Mouse (Mus musculus) left cerebral cortex, postnatal 10 days (tissue): ENCODE results near the gene Gp1ba. TPM values are rescaled to one million over a fixed set of nuclear protein-coding genes. Genes with fewer than 3 reads are reported as not detected.

Experiments used
- DNase-seq, 2 experiments: peaks; one replicate each; pipeline ENCODE4 v3.0.0; 2021 to 2022; ENCODE audit warnings: low spot score in 2 of 2, mixed read lengths in 1 of 2; ENCODE audit errors: extremely low spot score in 1 of 2
- intact Hi-C: fragments of 180-260 bp; cut with DNase I; formaldehyde crosslinking; loops from one replicate; pipeline ENCODE4 v1.15.1; 2025
- total RNA-seq, 2 experiments: library from RNA; stranded (reverse); gene quantifications; 2 replicates each; pipeline ENCODE4 v1.2.3; 2021

Gp1ba gene
- total RNA-seq, 2 experiments from 2014 or later, result not detected

DNA sequence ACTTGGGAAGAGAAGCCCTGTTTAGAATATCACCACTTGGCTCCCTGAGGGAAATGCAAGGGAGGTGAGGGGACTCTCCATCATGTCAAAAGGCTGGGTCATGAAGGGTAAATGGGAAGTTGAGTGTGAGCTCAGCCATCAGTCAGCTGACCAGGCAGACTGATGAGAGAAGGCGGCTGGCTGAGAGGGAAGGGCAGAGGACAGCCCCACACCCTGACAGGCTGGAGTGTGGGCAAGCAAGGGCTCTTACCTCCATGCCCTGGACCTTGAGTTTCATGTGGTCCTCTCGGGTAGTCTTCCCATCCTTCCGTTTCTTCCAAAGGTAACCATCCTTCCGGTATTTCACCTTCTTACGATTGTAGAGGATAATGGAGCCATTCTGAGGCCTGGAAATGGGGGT lies 44.7 kb downstream of the Gp1ba start:
- intact Hi-C loops, result no loop called here
- DNase-seq, result no peak

GRCm38 (mm10) chr11:70686901-70687566 lies 48.1 kb downstream of the Gp1ba start:
- intact Hi-C loops, result loop anchor here (5.0 kb wide), 1 partner anchor 65 kb away; no protein-coding TSS in a partner anchor
- DNase-seq, result peak in 1 of 2 experiments; percentile 67

DNA sequence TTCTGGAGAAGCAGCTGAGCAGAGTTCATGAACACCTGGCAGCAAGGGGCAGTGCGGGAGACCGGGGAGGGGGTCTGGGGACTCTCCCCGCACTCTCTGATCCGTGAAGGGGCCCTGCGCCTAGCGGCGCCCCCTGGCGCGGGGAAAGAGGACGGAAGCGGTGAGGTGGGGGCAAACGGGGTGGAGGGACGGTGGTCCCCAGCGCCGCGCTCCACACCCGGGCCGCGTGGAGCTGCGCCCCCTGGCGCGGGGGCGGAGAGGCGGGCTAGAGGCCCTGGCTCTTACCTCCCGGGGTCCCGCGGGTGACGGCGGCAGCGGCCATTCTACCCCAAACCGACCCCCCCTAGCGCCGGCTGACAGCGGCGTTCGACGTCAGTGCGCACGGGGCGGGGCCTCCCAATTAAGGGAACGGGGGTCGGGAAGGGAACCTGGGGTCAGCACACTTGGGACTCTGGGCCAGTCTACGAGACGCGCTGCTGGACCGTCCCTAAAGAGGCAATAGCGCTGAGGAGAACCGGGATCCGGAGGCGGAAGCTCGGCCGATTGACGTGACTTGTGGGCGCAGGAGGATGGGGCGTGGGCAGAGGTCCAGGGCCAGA lies 48.8 kb downstream of the Gp1ba start, which contains the start of gene Camta2:
TSS of gene Camta2 (minus strand) at position 505 of the 599 bp plus-strand sequence.
- peak; percentile 78 to 95 for DNase-seq
- intact Hi-C loops, result loop anchor here (5.0 kb wide), 1 partner anchor 65 kb away; no protein-coding TSS in a partner anchor

GRCm38 (mm10) chr11:70688372-70688771 lies 49.5 kb downstream of the Gp1ba start:
- DNase-seq, result no peak
- intact Hi-C loops, result loop anchor here (5.0 kb wide), 1 partner anchor 64 kb away; no protein-coding TSS in a partner anchor

DNA sequence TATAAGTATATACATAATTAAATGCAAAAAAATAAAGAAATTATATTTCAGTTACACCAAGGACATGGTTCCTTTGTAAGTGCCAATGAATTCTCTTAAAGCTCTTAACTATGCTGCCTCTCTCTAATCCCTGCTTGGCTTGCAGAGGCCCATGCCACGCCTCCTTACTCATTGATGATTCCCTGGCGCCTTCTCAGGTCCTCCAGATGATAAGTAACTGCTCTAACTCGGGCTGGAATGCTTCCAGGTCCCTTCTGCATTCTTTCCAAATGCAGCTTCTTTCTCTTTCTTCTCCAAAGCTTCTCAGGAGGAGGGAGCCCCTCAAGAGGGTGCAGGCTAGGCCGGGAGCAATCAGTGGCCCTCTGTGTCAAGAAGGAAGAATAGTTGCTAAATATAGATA lies 50.7 kb downstream of the Gp1ba start:
- intact Hi-C loops, result loop anchor here (5.0 kb wide), 1 partner anchor 63 kb away; no protein-coding TSS in a partner anchor

More for the DNA sequence above, 50.7 kb downstream of the Gp1ba start:
- DNase-seq, result no peak

Other genes with a start within 250 kb of the Gp1ba start
- 10 to 100 TPM; 48.1 to 48.6 TPM for gene Pelp1, start 229.1 kb upstream of the Gp1ba start, total RNA-seq
- gene Arrb2, start 206.5 kb upstream of the Gp1ba start, total RNA-seq, result 10 to 100 TPM; 75.3 to 76.9 TPM
- 10 to 100 TPM; 20.7 to 23.1 TPM for gene Med11, start 187.2 kb upstream of the Gp1ba start, total RNA-seq
- 1 to 10 TPM; 1.0 to 1.1 TPM for gene Zmynd15, start 179.7 kb upstream of the Gp1ba start, total RNA-seq
- under 1 TPM; 0.69 to 0.71 TPM for gene Cxcl16, start 179.1 kb upstream of the Gp1ba start, total RNA-seq
- 1 to 10 TPM; 1.4 to 1.5 TPM for gene Tm4sf5, start 133.9 kb upstream of the Gp1ba start, total RNA-seq
- gene Vmo1, start 124.5 kb upstream of the Gp1ba start, total RNA-seq, result not detected
- not detected for gene Gltpd2, start 119.9 kb upstream of the Gp1ba start, total RNA-seq
- 100 to 1,000 TPM; 218 to 220 TPM for gene Psmb6, start 113.8 kb upstream of the Gp1ba start, total RNA-seq
- gene Gm40193, start 106.2 kb upstream of the Gp1ba start, total RNA-seq, result not detected
- gene Pld2, start 99.1 kb upstream of the Gp1ba start, total RNA-seq, result 10 to 100 TPM; 21.4 to 24.5 TPM
- gene Mink1, start 76.2 kb upstream of the Gp1ba start, total RNA-seq, result 100 to 1,000 TPM; 252 to 262 TPM
- 1 to 10 TPM in 1 of 2 experiments, under 1 TPM in 1; 0.45 to 1.1 TPM for gene 4930544D05Rik, start 23.3 kb upstream of the Gp1ba start, total RNA-seq
- gene Chrne, start 19.9 kb upstream of the Gp1ba start, total RNA-seq, result under 1 TPM in 1 of 2 experiments, not detected in 1; 0.75 TPM
- 10 to 100 TPM; 62.2 to 62.7 TPM for gene Rnf167, start 8.1 kb downstream of the Gp1ba start, total RNA-seq
- gene Slc25a11, start 8.4 kb downstream of the Gp1ba start, total RNA-seq, result 100 to 1,000 TPM; 112 to 121 TPM
- 100 to 1,000 TPM; 286 to 295 TPM for gene Pfn1, start 15.5 kb downstream of the Gp1ba start, total RNA-seq
- gene Eno3, start 18.1 kb downstream of the Gp1ba start, total RNA-seq, result 10 to 100 TPM in 1 of 2 experiments, 1 to 10 TPM in 1; 9.2 to 10.9 TPM
- 10 to 100 TPM; 50.1 to 52.9 TPM for gene Spag7, start 30.3 kb downstream of the Gp1ba start, total RNA-seq
- 100 to 1,000 TPM; 151 to 152 TPM for gene Camta2, start 49.0 kb downstream of the Gp1ba start, total RNA-seq
- 1 to 10 TPM; 1.2 to 2.0 TPM for gene Inca1, start 61.0 kb downstream of the Gp1ba start, total RNA-seq
- gene Kif1c, start 61.4 kb downstream of the Gp1ba start, total RNA-seq, result 10 to 100 TPM; 38.6 to 41.8 TPM
- gene Zfp3, start 125.1 kb downstream of the Gp1ba start, total RNA-seq, result 10 to 100 TPM; 13.8 to 15.8 TPM
- gene Scimp, start 173.5 kb downstream of the Gp1ba start, total RNA-seq, result not detected
- gene Rabep1, start 205.7 kb downstream of the Gp1ba start, total RNA-seq, result 100 to 1,000 TPM; 113 to 115 TPM